Mouse (Mus musculus) kidney, embryonic 16.5 days (tissue): ENCODE results near the gene Tpgs1. TPM values are rescaled to one million over a fixed set of nuclear protein-coding genes. Genes with fewer than 3 reads are reported as not detected.

Source experiments
- ATAC-seq: fragments of 200-750 bp; cut with Nextera tagmentation; 2 replicates; pipeline ENCODE4 v1.8.0; 2017; ENCODE audit warnings: moderate TSS enrichment; ENCODE audit not compliant: low FRiP score, low TSS enrichment
- H3K27ac ChIP-seq: fragments of 300-500 bp; sonication (generic); 2 replicates; pipeline ENCODE4 v1.5.1; 2014; ENCODE audit warnings: low read length
- H3K27me3 ChIP-seq: fragments of 300-500 bp; sonication (generic); 2 replicates; pipeline ENCODE4 v1.6.1; 2014; ENCODE audit warnings: low read length, control low read depth, mixed read lengths; ENCODE audit not compliant: insufficient read depth
- H3K36me3 ChIP-seq: fragments of 300-500 bp; sonication (generic); 2 replicates; pipeline ENCODE4 v1.6.1; 2014; ENCODE audit warnings: low read length, control low read depth, mixed read lengths; ENCODE audit not compliant: insufficient read depth
- H3K4me1 ChIP-seq: fragments of 300-500 bp; sonication (generic); 2 replicates; pipeline ENCODE4 v1.6.1; 2014; ENCODE audit warnings: low read length, control low read depth, mixed read lengths; ENCODE audit not compliant: insufficient read depth
- H3K4me2 ChIP-seq: fragments of 300-500 bp; sonication (generic); replicated peaks from 2 replicates; pipeline ENCODE4 v1.6.1; 2014; ENCODE audit warnings: low read depth, low read length
- H3K4me3 ChIP-seq: fragments of 300-500 bp; sonication (generic); 2 replicates; pipeline ENCODE4 v1.5.1; 2014; ENCODE audit warnings: mild to moderate bottlenecking, low read length
- H3K9ac ChIP-seq: fragments of 300-500 bp; sonication (generic); replicated peaks from 2 replicates; pipeline ENCODE4 v1.6.1; 2014; ENCODE audit warnings: low read length
- H3K9me3 ChIP-seq: fragments of 300-500 bp; sonication (generic); 2 replicates; pipeline ENCODE4 v1.6.1; 2016; ENCODE audit warnings: low read length, control low read depth
- WGBS: fragments of 180-500 bp; shearing (Covaris S2); extraction: QIAGEN DNeasy Blood & Tissue Kit; methylation state at CpG from one replicate; pipeline ENCODE4 v1.1.7; 2014; 5-methylcytosine and 5-hydroxymethylcytosine counted together
- polyA plus RNA-seq: library from polyadenylated mRNA; unstranded; fragments of >200 nt; fragmentation: Nextera tagmentation; extraction: Ambion mirVana; gene quantifications from 2 replicates; pipeline ENCODE4 v1.2.1, GENCODE M21; 2015

Gene Tpgs1
- polyA plus RNA-seq, 1 experiment from 2014 or later, result 87.0 TPM

DNA sequence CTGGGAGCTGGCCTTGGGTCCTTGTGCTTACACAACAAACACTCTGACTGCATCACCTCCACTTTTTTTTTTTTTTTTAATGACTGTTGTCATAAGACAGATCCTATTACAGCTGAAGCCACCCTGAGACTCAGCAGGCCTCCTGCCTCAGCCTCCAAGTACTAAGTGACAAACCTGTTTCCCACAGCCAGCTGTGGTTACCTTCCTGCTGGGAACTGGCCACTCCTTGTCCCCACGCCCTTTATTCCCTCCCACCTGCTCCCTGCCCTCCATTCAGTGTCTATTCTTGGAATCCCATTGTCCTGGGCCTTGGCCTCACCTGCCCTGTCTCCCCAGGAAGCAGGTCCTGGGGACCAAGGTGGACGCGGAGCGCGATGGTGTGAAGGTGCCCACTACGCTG lies 18.3 kb downstream of the Tpgs1 start:
- Histone ChIP-seq H3K4me3 (no peak overlapping the region), H3K27ac (no peak overlapping the region), H3K9me3 (peaks cover 6% of the 10 kb centered on the region; the same call in 1 of the 2 replicates), H3K4me2 (no peak overlapping the region), H3K4me1 (peaks cover 16% of the 10 kb centered on the region), H3K9ac (no peak overlapping the region), H3K36me3 (peaks cover 53% of the 10 kb centered on the region), H3K27me3 (no peaks in the 10 kb centered on the region)
- WGBS, result 97% methylated on average over 6 of the region's 6 CpGs
- no peak for ATAC-seq

DNA sequence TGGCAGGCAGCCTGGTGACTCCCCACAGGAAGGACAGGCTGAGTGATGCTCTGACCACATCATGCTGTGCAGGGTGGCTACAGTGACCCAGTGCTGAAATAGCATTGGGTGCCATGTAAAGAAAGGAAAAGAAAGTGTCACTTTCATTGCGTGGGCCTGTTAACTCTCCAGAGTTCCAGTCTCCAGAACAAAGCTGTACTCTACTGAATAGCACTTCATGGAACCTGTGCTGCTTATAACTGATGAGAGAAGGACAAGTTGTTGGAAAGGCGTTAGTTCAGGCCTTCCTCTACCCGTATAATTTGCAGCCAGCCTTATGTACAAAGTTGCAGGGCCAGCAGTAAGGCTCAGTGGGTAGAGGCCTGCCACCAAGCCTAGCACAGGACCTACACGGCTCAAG lies 19.6 kb downstream of the Tpgs1 start, which contains the start of gene Gzmm:
Gene Gzmm (plus strand): TSS at position 301 of the 400 bp plus-strand sequence.
- no peak for ATAC-seq
- Histone ChIP-seq H3K4me3 (no peak within 1 kb of the TSS), H3K9ac (no peak within 1 kb of the TSS), H3K4me1 (peaks cover 6% of the 10 kb centered on the region), H3K4me2 (no peak within 1 kb of the TSS), H3K27ac (no peak within 1 kb of the TSS), H3K9me3 (peaks cover 6% of the 10 kb centered on the region; the same call in 1 of the 2 replicates), H3K27me3 (no peaks in the 10 kb centered on the region), H3K36me3 (peaks cover 53% of the 10 kb centered on the region)
- WGBS, result 78% methylated on average over 4 of the region's 4 CpGs

DNA sequence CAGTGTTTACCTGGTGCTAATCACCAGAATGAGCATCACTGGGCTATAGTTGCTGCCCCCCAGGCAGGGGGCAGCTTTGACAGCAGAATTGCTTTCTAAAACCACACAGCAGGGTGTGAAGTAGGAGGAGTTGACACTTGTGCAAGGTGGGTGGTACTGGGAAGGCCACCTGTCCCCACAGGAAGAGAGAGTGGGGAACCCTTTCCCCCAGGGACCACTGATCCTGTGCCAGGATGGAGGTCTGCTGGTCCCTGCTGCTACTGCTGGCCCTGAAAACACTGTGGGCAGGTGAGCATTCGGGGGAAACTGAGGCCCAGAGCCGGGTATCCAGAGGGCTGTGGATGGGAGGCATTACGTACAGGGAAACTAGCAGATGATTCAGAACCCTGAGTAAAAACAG lies 20.0 kb downstream of the Tpgs1 start:
- 88% methylated on average over 3 of the region's 3 CpGs for WGBS
- no peak for ATAC-seq
- no peak overlapping the region for H3K4me3 ChIP-seq
- H3K9me3 ChIP-seq, result peaks cover 6% of the 10 kb centered on the region; the same call in 1 of the 2 replicates
- H3K4me1 ChIP-seq, result peaks cover 2% of the 10 kb centered on the region
- H3K27me3 ChIP-seq, result no peaks in the 10 kb centered on the region
- no peak overlapping the region for H3K27ac ChIP-seq
- H3K4me2 ChIP-seq, result no peak overlapping the region
- peaks cover 52% of the 10 kb centered on the region for H3K36me3 ChIP-seq
- no peak overlapping the region for H3K9ac ChIP-seq

DNA sequence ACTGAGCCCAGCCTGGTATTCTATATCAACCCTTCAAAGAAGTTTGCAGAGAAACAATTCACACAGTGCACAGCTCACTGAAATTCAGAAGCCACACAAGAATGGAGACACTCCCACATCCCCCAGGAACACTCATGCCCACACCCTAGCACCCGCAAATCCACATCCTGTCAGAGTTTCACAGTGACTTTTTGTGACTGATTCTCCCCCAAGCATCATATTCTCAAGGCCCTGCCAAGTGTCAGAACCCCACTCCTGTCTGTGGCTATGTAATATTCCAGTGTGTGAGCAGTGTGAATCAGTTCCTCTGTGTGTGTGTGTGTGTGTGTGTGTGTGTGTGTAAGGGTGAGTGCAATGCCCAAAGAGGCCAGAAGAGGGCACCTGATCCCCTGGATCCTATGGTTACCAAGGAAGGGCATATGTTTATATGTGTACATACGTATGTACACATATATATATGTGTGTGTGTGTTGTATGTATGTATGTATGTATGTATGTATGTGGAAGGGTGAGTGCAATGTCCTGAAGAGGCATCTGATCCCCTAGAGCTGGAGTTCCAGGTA lies 22.9 kb downstream of the Tpgs1 start:
- Histone ChIP-seq H3K4me2 (no peak overlapping the region), H3K4me1 (peaks cover 12% of the 10 kb centered on the region; the same call in 1 of the 2 replicates), H3K9ac (no peak overlapping the region), H3K4me3 (no peak overlapping the region), H3K27me3 (no peaks in the 10 kb centered on the region), H3K36me3 (peaks cover 23% of the 10 kb centered on the region), H3K27ac (no peak overlapping the region), H3K9me3 (peaks cover 6% of the 10 kb centered on the region; the same call in 1 of the 2 replicates)
- no peak for ATAC-seq
- whole genome bisulfite sequencing, result 95% methylated on average over 2 of the region's 2 CpGs

DNA sequence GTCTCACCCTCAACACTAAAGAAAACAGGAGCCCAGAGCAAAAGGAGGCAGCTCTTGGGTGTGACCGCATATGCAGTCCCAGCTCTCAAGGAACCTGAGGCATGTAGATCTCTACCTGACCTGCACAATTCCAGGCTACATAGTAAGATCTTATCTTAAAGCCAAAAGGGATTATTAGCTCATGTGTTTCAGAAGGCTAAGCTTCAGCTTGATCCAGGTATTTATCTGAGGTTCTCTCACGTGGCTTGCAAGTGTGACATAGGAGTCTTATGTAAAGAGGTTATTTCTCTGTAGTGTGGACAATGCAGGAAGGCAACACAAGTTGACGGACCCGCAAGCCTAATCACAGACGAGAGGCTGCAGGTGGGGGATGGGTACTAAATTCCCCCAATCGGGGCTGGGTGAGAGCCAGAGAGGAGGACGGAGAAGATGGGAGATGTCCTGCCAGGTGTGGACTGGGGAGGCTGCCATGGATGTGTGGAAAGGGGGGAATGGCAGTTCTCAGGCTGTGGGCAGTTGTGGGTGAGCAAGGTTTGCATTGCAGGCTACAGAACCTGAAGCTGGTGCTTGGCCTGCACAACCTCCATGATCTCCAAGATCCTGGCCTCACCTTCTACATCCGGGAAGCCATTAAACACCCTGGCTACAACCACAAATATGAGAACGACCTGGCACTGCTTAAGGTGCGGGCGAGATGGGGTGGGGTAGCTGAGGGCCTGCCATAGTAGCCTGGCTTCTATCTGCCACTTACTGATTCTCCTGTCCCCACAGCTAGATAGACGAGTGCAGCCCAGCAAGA lies 24.6 kb downstream of the Tpgs1 start:
- Histone ChIP-seq H3K27ac (no peak overlapping the region), H3K4me3 (no peak overlapping the region), H3K27me3 (no peaks in the 10 kb centered on the region), H3K9ac (no peak overlapping the region), H3K4me2 (no peak overlapping the region), H3K4me1 (peaks cover 12% of the 10 kb centered on the region; the same call in 1 of the 2 replicates), H3K36me3 (peaks cover 7% of the 10 kb centered on the region), H3K9me3 (peaks cover 6% of the 10 kb centered on the region; the same call in 1 of the 2 replicates)
- 73% methylated on average over 12 of the region's 12 CpGs for WGBS
- no peak for ATAC-seq

DNA sequence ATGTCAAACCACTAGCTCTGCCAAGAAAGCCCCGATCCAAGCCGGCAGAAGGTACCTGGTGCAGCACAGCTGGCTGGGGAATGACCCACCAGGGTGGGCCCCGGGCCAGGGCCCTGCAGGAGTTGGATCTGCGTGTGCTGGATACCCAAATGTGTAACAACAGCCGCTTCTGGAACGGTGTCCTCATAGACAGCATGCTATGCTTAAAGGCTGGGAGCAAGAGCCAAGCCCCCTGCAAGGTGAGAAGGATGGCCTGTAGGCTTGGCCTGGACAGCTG lies 25.1 kb downstream of the Tpgs1 start:
- no peaks in the 10 kb centered on the region for H3K27me3 ChIP-seq
- H3K36me3 ChIP-seq, result peaks cover 1% of the 10 kb centered on the region
- no peak overlapping the region for H3K9ac ChIP-seq
- ATAC-seq, result no peak
- H3K4me1 ChIP-seq, result peaks cover 12% of the 10 kb centered on the region; the same call in 1 of the 2 replicates
- H3K4me2 ChIP-seq, result no peak overlapping the region
- WGBS, result 85% methylated on average over 6 of the region's 6 CpGs
- H3K9me3 ChIP-seq, result peaks cover 6% of the 10 kb centered on the region; the same call in 1 of the 2 replicates
- no peak overlapping the region for H3K4me3 ChIP-seq
- H3K27ac ChIP-seq, result no peak overlapping the region

DNA sequence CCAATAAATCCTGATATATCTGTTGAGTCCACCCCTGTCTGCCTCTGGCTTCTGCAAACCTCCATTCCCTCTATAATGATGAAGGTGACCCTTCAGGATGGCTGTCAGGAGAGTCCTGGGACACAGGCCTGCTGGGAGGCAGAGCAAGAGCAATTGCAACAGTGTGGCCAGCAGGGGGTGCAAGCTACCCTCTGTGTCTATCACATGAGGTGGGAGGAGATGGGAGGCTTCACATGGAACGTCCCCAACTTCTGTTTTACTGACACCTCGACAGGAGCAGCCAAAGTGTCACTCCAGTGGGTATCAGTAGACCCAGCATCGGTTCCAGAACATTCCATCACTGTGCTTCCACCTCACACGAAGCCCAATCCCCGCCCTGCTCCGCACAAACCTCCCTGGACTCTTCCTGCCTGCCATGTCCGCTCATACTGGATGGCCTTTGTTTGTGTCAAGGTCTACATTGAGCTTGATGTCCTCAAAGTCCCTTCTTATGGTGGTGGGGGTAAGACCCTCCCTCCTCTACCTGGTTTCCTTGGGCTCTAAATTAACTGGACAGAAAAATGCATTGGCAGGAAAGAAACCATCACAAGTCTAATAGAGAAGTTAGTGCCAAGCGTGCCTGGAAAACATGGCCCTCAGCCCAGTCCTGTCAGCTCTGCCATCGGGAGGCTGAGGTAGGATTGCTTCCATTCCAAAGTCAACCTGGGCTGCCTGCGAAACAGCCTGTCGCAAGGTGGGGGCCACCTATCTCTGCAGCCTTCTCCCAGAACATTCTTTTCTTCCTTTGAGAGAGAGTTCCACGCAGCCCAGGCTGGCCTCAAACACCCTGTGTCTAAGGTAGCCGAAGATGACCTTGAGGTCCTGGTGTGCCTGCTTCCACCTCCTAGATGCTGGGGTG lies 26.3 kb downstream of the Tpgs1 start:
- no peak overlapping the region for H3K4me2 ChIP-seq
- no peaks in the 10 kb centered on the region for H3K27me3 ChIP-seq
- no peak overlapping the region for H3K9ac ChIP-seq
- peak overlapping the region; percentile 84 for H3K27ac ChIP-seq
- WGBS, result 64% methylated on average over 13 of the region's 13 CpGs
- peak; percentile 59; the same call in 1 of the 2 replicates for ATAC-seq
- no peak overlapping the region for H3K4me3 ChIP-seq
- H3K4me1 ChIP-seq, result peaks cover 12% of the 10 kb centered on the region; the same call in 1 of the 2 replicates
- H3K36me3 ChIP-seq, result no peaks in the 10 kb centered on the region
- H3K9me3 ChIP-seq, result peaks cover 6% of the 10 kb centered on the region; the same call in 1 of the 2 replicates

DNA sequence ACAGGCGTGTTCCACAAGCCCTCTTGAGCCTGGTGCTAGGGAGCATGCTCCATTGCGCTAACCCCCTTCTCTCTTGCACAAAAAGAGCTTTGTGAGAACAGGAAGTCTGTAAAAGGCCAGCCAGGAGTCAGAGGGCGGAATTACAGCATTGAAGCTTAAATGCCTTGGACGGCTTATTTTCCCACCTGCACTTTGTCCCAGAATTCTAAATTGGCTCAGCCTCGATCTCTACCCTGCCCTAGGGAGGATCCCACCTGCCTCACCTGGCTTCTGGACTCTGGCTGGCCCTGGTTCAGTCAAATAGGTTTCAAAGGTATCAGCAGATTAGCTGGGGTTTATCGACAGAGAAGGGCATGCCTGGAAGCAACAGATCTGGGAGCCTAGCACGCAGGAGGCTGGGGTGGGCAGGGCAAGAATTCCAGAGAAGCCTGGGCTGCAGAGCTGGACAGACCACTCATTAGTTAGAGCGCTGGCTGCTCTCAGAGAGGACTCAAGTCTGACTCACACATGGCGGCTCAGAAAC lies 27.0 kb downstream of the Tpgs1 start:
- WGBS, result 49% methylated on average over 9 of the region's 9 CpGs
- no peak overlapping the region for H3K4me3 ChIP-seq
- peak; percentile 28; the same call in 1 of the 2 replicates for ATAC-seq
- no peaks in the 10 kb centered on the region for H3K36me3 ChIP-seq
- no peaks in the 10 kb centered on the region for H3K27me3 ChIP-seq
- H3K4me2 ChIP-seq, result no peak overlapping the region
- peaks cover 19% of the 10 kb centered on the region for H3K4me1 ChIP-seq
- peak overlapping the region; percentile 84 for H3K27ac ChIP-seq
- H3K9me3 ChIP-seq, result peaks cover 6% of the 10 kb centered on the region; the same call in 1 of the 2 replicates
- peak overlapping the region; percentile 29; the same call in 1 of the 2 replicates for H3K9ac ChIP-seq

DNA sequence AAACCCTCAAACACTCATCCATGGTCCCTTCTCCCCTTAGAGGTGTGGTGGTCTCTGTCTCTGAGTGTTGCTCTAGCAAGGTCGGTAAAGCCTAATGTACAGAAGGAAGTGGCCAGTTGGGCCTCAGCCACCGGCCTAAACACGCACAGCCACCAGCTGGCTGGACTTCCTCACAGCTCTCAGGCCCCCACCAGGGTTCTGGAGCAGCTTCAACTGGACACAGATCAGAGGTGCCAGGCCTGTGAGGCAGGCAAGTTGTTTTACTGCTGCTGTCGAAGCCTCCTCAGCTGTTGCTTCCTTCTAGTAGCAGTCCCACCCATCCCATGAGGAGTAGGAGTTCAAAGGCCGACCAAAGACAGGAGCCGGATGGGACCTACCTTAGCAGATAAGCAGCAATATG lies 28.7 kb downstream of the Tpgs1 start:
- WGBS, result 67% methylated on average over 6 of the region's 6 CpGs
- no peaks in the 10 kb centered on the region for H3K9me3 ChIP-seq
- no peaks in the 10 kb centered on the region for H3K27me3 ChIP-seq
- no peak overlapping the region for H3K9ac ChIP-seq
- no peak overlapping the region for H3K4me2 ChIP-seq
- H3K4me3 ChIP-seq, result no peak overlapping the region
- ATAC-seq, result no peak
- no peak overlapping the region for H3K27ac ChIP-seq
- no peaks in the 10 kb centered on the region for H3K36me3 ChIP-seq
- peaks cover 25% of the 10 kb centered on the region for H3K4me1 ChIP-seq
